Mouse (Mus musculus) G1E (cell line): ENCODE results near the gene Tmem208. TPM values are rescaled to one million over a fixed set of nuclear protein-coding genes. Genes with fewer than 3 reads are reported as not detected.

Source experiments
- ATAC-seq: 2 replicates; pipeline ENCODE4 v1.8.0; 2016; ENCODE audit warnings: mild to moderate bottlenecking; ENCODE audit not compliant: insufficient number of reproducible peaks, poor library complexity, low FRiP score, severe bottlenecking; ENCODE audit errors: extremely low read depth
- DNase-seq: peaks from one replicate; pipeline ENCODE4 v3.0.0; 2012; ENCODE audit warnings: low spot score
- H3K27me3 ChIP-seq: 2 replicates; pipeline ENCODE4 v1.6.1; 2012; ENCODE audit warnings: mild to moderate bottlenecking, low read length, inconsistent platforms; ENCODE audit not compliant: insufficient read depth
- H3K36me3 ChIP-seq: replicated peaks from 2 replicates; pipeline ENCODE3; 2012; ENCODE audit warnings: mild to moderate bottlenecking, inconsistent platforms
- H3K4me1 ChIP-seq: 2 replicates; pipeline ENCODE4 v1.6.1; 2012; ENCODE audit warnings: low read depth, low read length, inconsistent platforms, mixed read lengths; ENCODE audit not compliant: insufficient read depth
- H3K4me3 ChIP-seq: 2 replicates; pipeline ENCODE4 v1.5.1; 2012; ENCODE audit warnings: low read depth, mild to moderate bottlenecking, inconsistent platforms, low read length, moderate library complexity, mixed read lengths
- H3K9me3 ChIP-seq: replicated peaks from 2 replicates; pipeline ENCODE4 v1.6.1; 2012; ENCODE audit warnings: inconsistent platforms
- CTCF ChIP-seq: IDR thresholded peaks from 2 replicates; pipeline ENCODE4 v1.5.1; 2012; ENCODE audit warnings: low read depth, low read length, inconsistent platforms, mixed read lengths
- GATA1 ChIP-seq: IDR thresholded peaks from 2 replicates; pipeline ENCODE4 v1.6.1; 2012; ENCODE audit warnings: borderline replicate concordance, low read length, inconsistent platforms, mixed read lengths
- GATA2 ChIP-seq: IDR thresholded peaks from 2 replicates; pipeline ENCODE4 v1.6.1; 2012; ENCODE audit warnings: low read depth, low read length, inconsistent platforms, borderline replicate concordance
- POLR2AphosphoS5 ChIP-seq: IDR thresholded peaks from 2 replicates; pipeline ENCODE4 v1.6.1; 2012; ENCODE audit warnings: low read depth, low read length, inconsistent platforms; ENCODE audit not compliant: insufficient replicate concordance
- TAL1 ChIP-seq: conservative IDR thresholded peaks from 2 replicates; pipeline ENCODE4 v1.6.1; 2012; ENCODE audit warnings: low read depth, low read length, inconsistent platforms, mixed read lengths
- polyA plus RNA-seq: library from polyadenylated mRNA; stranded (reverse); fragments of >175 nt; gene quantifications from 2 replicates; pipeline ENCODE4 v1.2.3, GENCODE M21; 2012
- total RNA-seq, 2 experiments: library from RNA; stranded (forward) in 1 of 2; stranded (reverse) in 1 of 2; fragments of 200-1000 nt in 1 of 2; fragments of >200 nt in 1 of 2; fragmentation: Nextera tagmentation in 1 of 2; gene quantifications; 2 replicates each; pipeline ENCODE4 v1.2.3; 2014 to 2017

Gene Tmem208
- total and polyA plus RNA-seq, 3 experiments: 25.2 to 37.8 (median 35.5) TPM

DNA sequence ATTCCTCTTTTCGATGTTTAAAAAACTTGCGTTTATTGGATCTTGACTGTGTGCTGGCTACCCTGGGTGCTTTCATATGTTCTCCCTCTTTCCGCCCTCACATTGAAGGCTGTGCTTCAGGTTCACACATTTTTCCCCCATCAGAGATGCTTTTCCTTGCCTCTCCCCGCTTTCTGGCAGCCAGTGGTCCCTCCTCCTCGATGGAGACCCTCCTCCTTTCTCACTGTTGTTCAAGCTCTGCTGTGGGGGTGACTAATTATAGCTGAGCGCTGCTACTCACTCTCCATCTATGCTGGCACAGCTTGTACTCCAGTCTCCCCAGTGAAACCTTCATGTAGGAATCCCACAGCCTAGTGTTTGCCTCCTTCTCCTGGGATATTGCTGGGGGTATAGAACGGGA is 24.0 kb downstream of the Tmem208 start:
- Histone ChIP-seq H3K36me3 (no peaks in the 10 kb centered on the region), H3K9me3 (no peaks in the 10 kb centered on the region), H3K4me3 (no peak overlapping the region), H3K4me1 (peaks cover 46% of the 10 kb centered on the region), H3K27me3 (peaks cover 57% of the 10 kb centered on the region)
- DNase-seq: no peak
- TF ChIP-seq CTCF: no peak
- no peak for ATAC-seq

- Histone ChIP-seq H3K9me3 (no peaks in the 10 kb centered on the region), H3K4me1 (peaks cover 14% of the 10 kb centered on the region), H3K4me3 (no peak overlapping the region), H3K36me3 (no peaks in the 10 kb centered on the region), H3K27me3 (peaks cover 71% of the 10 kb centered on the region)
- no peak for ATAC-seq
- TF ChIP-seq POLR2AphosphoS5: no peak
- TF ChIP-seq CTCF: no peak
- no peak for TF ChIP-seq TAL1
- TF ChIP-seq GATA2: no peak
- TF ChIP-seq GATA1: no peak
- DNase-seq: no peak
Observed at GRCm38 (mm10) chr8:105353583-105354135, 27.5 kb downstream of the Tmem208 start.

DNA sequence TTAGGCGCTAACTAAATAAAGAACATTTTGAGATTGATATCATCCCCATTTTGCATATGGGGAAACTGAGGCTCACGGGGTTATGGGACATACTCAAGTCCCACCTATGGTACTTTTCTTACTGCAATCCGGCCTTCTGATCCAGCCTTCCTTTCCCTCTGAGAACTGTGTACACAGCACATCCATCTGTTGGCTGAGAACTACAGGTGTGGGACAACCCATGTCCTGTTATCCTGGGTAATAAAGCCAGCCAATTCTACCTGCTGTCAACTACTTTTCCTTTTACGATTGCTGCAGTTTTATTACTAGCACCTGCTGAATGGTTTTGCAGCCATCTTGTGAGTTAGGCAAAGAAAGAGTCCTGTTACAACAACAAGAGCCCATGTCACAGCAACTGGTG is 28.4 kb downstream of the Tmem208 start:
- DNase-seq: no peak
- no peaks in the 10 kb centered on the region for H3K36me3 ChIP-seq
- H3K9me3 ChIP-seq: no peaks in the 10 kb centered on the region
- H3K27me3 ChIP-seq: peaks cover 69% of the 10 kb centered on the region
- H3K4me1 ChIP-seq: peaks cover 5% of the 10 kb centered on the region
- no peak for ATAC-seq
- no peak for TF ChIP-seq CTCF
- no peak for TF ChIP-seq GATA2
- TF ChIP-seq GATA1: no peak
- no peak for TF ChIP-seq POLR2AphosphoS5
- TF ChIP-seq TAL1: no peak
- H3K4me3 ChIP-seq: no peak overlapping the region

DNA sequence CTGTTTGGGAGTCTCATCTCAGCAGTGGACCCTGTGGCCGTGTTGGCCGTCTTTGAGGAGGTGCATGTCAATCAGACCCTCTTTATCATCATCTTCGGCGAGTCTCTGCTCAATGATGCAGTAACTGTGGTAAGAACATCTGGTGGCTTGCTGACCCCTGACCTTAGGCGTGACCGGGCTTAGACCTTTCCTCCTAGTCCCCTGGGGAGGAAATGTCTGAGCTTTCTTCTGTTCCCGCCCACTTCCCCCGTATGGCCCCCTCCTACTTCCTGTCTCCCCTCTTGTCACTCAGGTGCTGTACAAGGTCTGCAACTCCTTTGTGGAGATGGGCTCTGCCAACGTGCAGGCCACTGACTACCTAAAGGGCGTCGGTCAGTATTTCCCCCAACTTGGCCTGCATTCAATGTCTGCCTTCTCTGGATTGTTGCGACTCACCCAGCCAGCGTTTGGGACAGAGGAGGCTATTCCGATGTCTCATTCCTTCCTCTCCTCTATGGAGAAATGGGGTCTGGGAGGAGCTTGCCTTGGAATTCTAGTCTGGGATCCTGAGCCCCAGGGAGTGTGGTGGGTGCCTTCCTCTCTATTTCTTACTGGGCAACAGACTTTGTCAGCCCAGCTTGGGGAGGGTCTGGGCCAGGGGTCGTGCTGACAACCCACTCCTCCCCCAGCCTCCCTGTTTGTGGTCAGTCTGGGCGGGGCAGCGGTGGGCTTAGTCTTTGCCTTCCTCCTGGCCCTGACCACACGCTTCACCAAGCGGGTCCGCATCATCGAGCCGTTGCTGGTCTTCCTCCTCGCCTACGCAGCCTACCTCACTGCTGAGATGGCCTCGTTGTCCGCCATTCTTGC is 29.2 kb downstream of the Tmem208 start:
- no peak for DNase-seq
- TF ChIP-seq GATA1: no peak
- no peak for TF ChIP-seq GATA2
- no peak for TF ChIP-seq CTCF
- TF ChIP-seq TAL1: no peak
- no peak for TF ChIP-seq POLR2AphosphoS5
- Histone ChIP-seq H3K27me3 (peaks cover 63% of the 10 kb centered on the region), H3K36me3 (no peaks in the 10 kb centered on the region), H3K9me3 (no peaks in the 10 kb centered on the region), H3K4me1 (peaks cover 3% of the 10 kb centered on the region; the same call in 1 of the 2 replicates), H3K4me3 (no peak overlapping the region)
- no peak for ATAC-seq

DNA sequence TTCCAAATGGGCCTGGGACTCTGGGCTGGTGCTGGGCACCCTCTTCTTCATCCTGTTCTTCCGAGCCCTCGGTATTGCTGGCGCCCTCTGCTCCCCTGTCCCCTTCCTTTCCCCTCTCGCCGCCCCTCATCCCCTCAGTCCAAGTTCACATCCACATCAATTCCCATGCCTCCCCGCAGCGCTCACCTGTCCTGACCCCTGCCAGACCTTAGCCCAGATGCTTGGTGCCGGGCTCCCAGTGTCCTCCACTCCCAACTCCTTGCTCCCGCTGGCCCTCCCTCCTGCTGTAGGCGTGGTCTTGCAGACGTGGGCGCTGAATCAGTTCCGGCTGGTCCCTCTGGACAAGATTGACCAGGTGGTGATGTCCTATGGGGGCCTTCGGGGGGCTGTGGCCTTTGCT is 30.5 kb downstream of the Tmem208 start:
- Histone ChIP-seq H3K9me3 (no peaks in the 10 kb centered on the region), H3K4me1 (peaks cover 3% of the 10 kb centered on the region; the same call in 1 of the 2 replicates), H3K27me3 (peaks cover 56% of the 10 kb centered on the region), H3K36me3 (no peaks in the 10 kb centered on the region), H3K4me3 (no peak overlapping the region)
- no peak for DNase-seq
- no peak for TF ChIP-seq POLR2AphosphoS5
- no peak for TF ChIP-seq GATA2
- no peak for TF ChIP-seq CTCF
- TF ChIP-seq GATA1: no peak
- no peak for TF ChIP-seq TAL1
- no peak for ATAC-seq

GRCm38 (mm10) chr8:105359208-105359607 is 33.1 kb downstream of the Tmem208 start:
- DNase-seq: no peak
- Histone ChIP-seq H3K27me3 (peaks cover 55% of the 10 kb centered on the region), H3K9me3 (no peaks in the 10 kb centered on the region), H3K36me3 (no peaks in the 10 kb centered on the region), H3K4me1 (peaks cover 5% of the 10 kb centered on the region; the same call in 1 of the 2 replicates), H3K4me3 (no peak overlapping the region)
- no peak for TF ChIP-seq CTCF
- TF ChIP-seq GATA2: no peak
- TF ChIP-seq POLR2AphosphoS5: no peak
- TF ChIP-seq GATA1: no peak
- TF ChIP-seq TAL1: no peak
- ATAC-seq: no peak

DNA sequence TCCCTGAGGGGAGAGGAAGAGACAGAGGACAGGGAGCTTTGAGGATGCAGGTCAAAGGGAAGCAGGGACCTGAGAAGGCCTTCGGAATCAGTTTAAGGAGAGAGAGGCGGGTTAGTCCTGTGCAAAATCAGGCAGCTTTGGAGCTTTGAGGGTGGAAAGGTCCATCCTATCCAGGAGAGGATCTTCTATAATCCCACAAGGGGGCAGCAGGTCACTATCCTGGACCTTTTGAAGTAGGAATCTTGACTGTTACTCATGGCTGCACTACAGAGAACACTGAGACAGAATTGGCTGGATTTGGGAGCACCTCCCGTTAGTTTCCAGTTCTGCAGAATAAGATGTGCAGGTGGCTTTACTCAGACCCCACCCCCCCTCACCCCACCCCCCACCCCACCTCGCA is 33.5 kb downstream of the Tmem208 start:
- DNase-seq (no peak), ATAC-seq (no peak)
- Histone ChIP-seq H3K4me3 (no peak overlapping the region), H3K27me3 (peaks cover 59% of the 10 kb centered on the region), H3K9me3 (no peaks in the 10 kb centered on the region), H3K4me1 (peaks cover 5% of the 10 kb centered on the region; the same call in 1 of the 2 replicates), H3K36me3 (no peaks in the 10 kb centered on the region)
- TF ChIP-seq GATA2: no peak
- no peak for TF ChIP-seq TAL1
- TF ChIP-seq POLR2AphosphoS5: no peak
